Mouse (Mus musculus) myocyte (in vitro differentiated cells): ENCODE measurements around the gene Fchsd2. TPM values are rescaled to one million over a fixed set of nuclear protein-coding genes. Genes with fewer than 3 reads are reported as not detected.

Experiments used
- H3K27me3 ChIP-seq: one replicate; pipeline ENCODE4 v1.6.1; 2011; ENCODE audit not compliant: control insufficient read depth, insufficient read depth, insufficient read length
- H3K36me3 ChIP-seq: one replicate; pipeline ENCODE4 v1.6.1; 2011; ENCODE audit not compliant: control insufficient read depth, insufficient read depth
- H3K4me2 ChIP-seq: one replicate; pipeline ENCODE4 v1.6.1; 2011; ENCODE audit warnings: low read depth, control low read depth
- H3K4me3 ChIP-seq: one replicate; pipeline ENCODE4 v1.5.1; 2011; ENCODE audit warnings: mild to moderate bottlenecking, control low read depth, moderate library complexity
- H3K79me2 ChIP-seq: one replicate; pipeline ENCODE4 v1.6.1; 2011; ENCODE audit not compliant: control insufficient read depth, insufficient read depth
- H3ac ChIP-seq: one replicate; pipeline ENCODE4 v1.6.1; 2011; ENCODE audit not compliant: control insufficient read depth, insufficient read length
- CEBPB ChIP-seq: IDR thresholded peaks from 2 replicates; pipeline ENCODE4 v1.6.1; 2011; ENCODE audit warnings: mild to moderate bottlenecking, moderate library complexity; ENCODE audit not compliant: poor library complexity, insufficient read depth, severe bottlenecking
- E2F4 ChIP-seq: IDR thresholded peaks from one replicate; pipeline ENCODE4 v1.6.1; 2011; ENCODE audit warnings: mild to moderate bottlenecking, control low read depth, moderate library complexity; ENCODE audit not compliant: insufficient read depth
- MAX ChIP-seq: IDR thresholded peaks from one replicate; pipeline ENCODE4 v1.6.1; 2011; ENCODE audit warnings: low read depth, mild to moderate bottlenecking, control low read depth
- MYOD1 ChIP-seq, 3 experiments: IDR thresholded peaks; one replicate each; pipeline ENCODE4 v1.6.1; 2011; ENCODE audit warnings: control low read depth in 2 of 3, low read depth in 2 of 3, mild to moderate bottlenecking in 2 of 3, moderate library complexity in 1 of 3; ENCODE audit not compliant: insufficient read length in 2 of 3, control insufficient read depth in 1 of 3
- MYOG ChIP-seq, 3 experiments: IDR thresholded peaks; one replicate each; pipeline ENCODE4 v1.6.1; 2011; ENCODE audit warnings: control low read depth in 2 of 3, low read depth in 2 of 3, mild to moderate bottlenecking in 2 of 3; ENCODE audit not compliant: insufficient read length in 2 of 3, control insufficient read depth in 1 of 3, insufficient read depth in 1 of 3
- POLR2A ChIP-seq: IDR thresholded peaks from one replicate; pipeline ENCODE4 v1.6.1; 2011; ENCODE audit warnings: low read depth, mild to moderate bottlenecking, control low read depth, moderate library complexity; ENCODE audit not compliant: insufficient read length
- POLR2AphosphoS2 ChIP-seq: IDR thresholded peaks from one replicate; pipeline ENCODE4 v1.6.1; 2011; ENCODE audit warnings: low read depth, control low read depth; ENCODE audit not compliant: insufficient read length
- REST ChIP-seq: IDR thresholded peaks from one replicate; pipeline ENCODE4 v1.6.1; 2011; ENCODE audit warnings: mild to moderate bottlenecking, control low read depth, moderate library complexity; ENCODE audit not compliant: insufficient read depth, insufficient read length
- SRF ChIP-seq: IDR thresholded peaks from one replicate; pipeline ENCODE4 v1.6.1; 2011; ENCODE audit warnings: low read depth; ENCODE audit not compliant: control insufficient read depth, insufficient read length
- TCF12 ChIP-seq: IDR thresholded peaks from one replicate; pipeline ENCODE4 v1.6.1; 2011; ENCODE audit warnings: mild to moderate bottlenecking, control low read depth; ENCODE audit not compliant: poor library complexity, insufficient read depth, severe bottlenecking
- TCF3 ChIP-seq: IDR thresholded peaks from one replicate; pipeline ENCODE4 v1.6.1; 2011; ENCODE audit warnings: low read depth, control low read depth; ENCODE audit not compliant: insufficient read length
- USF1 ChIP-seq: IDR thresholded peaks from one replicate; pipeline ENCODE4 v1.6.1; 2011; ENCODE audit warnings: low read depth, mild to moderate bottlenecking, control low read depth, moderate library complexity
- polyA plus RNA-seq: library from polyadenylated mRNA; unstranded; fragments of >200 nt; fragmentation: generic; extraction: Trizol; gene quantifications from one replicate; pipeline ENCODE4 v1.2.1, GENCODE M21; 2012; ENCODE audit warnings: missing spikeins

Fchsd2 gene
- polyA plus RNA-seq, 1 experiment: 5.7 TPM

DNA sequence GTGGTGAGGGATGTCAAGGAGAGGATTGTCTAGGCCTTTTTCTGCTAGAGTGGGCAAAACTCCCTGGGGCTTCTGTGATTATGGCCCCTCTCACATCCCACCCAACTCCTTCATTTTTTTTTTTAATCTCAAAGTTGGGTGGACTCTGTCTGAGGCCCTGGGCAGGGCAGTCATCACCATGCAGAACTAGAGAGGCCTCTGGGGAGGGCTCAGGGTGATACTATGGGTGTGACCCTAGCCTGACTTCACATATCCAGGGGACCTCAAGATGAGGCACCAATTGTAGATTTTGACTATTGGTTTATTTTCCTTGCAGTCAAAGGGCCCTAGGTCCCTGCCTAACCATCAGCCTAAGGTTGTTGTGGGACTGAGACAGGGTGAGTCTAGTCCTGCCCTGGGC lies 223.0 kb downstream of the Fchsd2 start:
- TF ChIP-seq POLR2AphosphoS2 (no peak), MAX (no peak), TCF12 (no peak), SRF (no peak), TCF3 (no peak), E2F4 (no peak), POLR2A (no peak), CEBPB (no peak), MYOD1 (IDR thresholded peaks at IDR 0.05; ENCODE audit: control insufficient read depth in 1 of 3, insufficient read length in 2 of 3, low read depth in 2 of 3) (no peak), REST (no peak)
- Histone ChIP-seq H3K36me3 (no peaks in the 10 kb centered on the region), H3K4me3 (no peak overlapping the region), H3K79me2 (no peaks in the 10 kb centered on the region), H3K27me3 (no peaks in the 10 kb centered on the region), H3ac (no peak overlapping the region), H3K4me2 (peak overlapping the region; percentile 6)

DNA sequence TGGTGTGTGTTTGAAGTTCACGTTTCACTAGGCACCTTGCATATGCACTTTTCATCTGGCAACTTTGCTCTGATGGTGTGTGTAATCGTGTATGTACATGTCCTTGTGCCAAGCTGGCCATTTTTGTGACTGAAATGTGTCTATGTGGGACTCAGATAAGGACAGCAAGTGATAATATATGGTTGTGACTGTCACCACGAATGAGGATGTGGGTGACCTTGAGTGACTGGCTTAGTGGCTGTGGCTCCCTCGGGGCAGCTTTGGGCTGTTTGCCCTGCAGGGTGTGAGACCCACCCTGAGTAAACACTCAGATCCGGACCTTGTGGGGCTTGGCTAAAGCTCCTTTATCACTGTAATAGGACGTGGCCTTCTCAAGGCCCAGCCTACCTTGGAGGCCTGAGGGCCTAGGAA lies 223.9 kb downstream of the Fchsd2 start:
- Histone ChIP-seq H3K4me3 (no peak overlapping the region), H3K79me2 (no peaks in the 10 kb centered on the region), H3ac (no peak overlapping the region), H3K4me2 (no peak overlapping the region), H3K27me3 (no peaks in the 10 kb centered on the region), H3K36me3 (no peaks in the 10 kb centered on the region)
- TF ChIP-seq MAX (no peak), CEBPB (no peak), E2F4 (no peak), MYOG (IDR thresholded peaks at IDR 0.05; ENCODE audit: control insufficient read depth in 1 of 3, insufficient read depth in 1 of 3, insufficient read length in 2 of 3, low read depth in 2 of 3) (no peak), TCF3 (no peak), MYOD1 (IDR thresholded peaks at IDR 0.05; ENCODE audit: control insufficient read depth in 1 of 3, insufficient read length in 2 of 3, low read depth in 2 of 3) (no peak), USF1 (no peak)

DNA sequence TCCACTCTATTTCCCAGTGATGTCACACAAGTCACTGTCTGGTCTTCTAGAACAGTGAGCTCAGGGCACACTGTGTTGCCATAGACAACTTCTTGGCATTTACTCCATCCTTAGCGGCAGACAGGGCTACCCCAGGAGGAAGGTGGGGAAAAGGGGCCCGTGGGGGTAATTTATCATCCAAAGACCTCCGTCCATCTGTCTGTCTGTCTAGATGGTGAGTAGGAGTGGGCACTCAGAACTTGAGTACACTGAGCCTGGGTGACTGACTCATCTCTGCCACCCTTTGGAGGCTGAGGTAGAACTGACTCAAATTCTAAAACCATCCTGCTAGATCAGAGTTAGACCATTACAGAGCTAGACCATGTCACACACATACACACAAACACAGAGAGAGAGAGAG lies 224.4 kb downstream of the Fchsd2 start, which contains the start of gene Stard10:
Stard10 (plus strand) TSS at position 73 of the 400 bp plus-strand sequence.
- Histone ChIP-seq H3K79me2 (no peaks in the 10 kb centered on the region), H3ac (no peak within 1 kb of the TSS)
- no peak for TF ChIP-seq TCF12

DNA sequence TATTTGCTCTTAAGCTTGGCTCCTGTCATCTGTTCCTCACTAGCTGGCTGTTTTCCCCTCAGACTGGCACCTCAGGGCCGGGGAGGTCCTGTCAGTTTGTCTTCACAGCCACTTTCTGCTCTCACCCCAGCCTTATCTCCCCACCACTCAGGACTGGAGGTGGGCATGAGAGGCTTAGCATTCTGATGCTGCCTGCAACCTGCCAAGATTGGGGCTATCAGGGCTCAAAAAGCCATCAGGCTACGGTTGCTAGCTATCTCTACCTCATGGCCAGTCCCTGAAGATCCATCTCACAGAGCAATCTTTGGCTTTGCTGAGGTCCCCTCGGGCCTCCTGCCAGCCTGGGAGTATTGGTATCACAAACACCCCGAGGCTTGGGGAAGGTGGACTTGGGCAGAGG lies 226.2 kb downstream of the Fchsd2 start:
- no peak overlapping the region for H3K4me3 ChIP-seq
- H3K79me2 ChIP-seq: no peaks in the 10 kb centered on the region
- no peaks in the 10 kb centered on the region for H3K36me3 ChIP-seq
- H3ac ChIP-seq: no peak overlapping the region
- no peak overlapping the region for H3K4me2 ChIP-seq
- TF ChIP-seq MYOG (IDR thresholded peaks at IDR 0.05; ENCODE audit: control insufficient read depth in 1 of 3, insufficient read depth in 1 of 3, insufficient read length in 2 of 3, low read depth in 2 of 3) (no peak), REST (no peak), TCF3 (no peak), CEBPB (no peak), MYOD1 (IDR thresholded peaks at IDR 0.05; ENCODE audit: control insufficient read depth in 1 of 3, insufficient read length in 2 of 3, low read depth in 2 of 3) (no peak), TCF12 (no peak), USF1 (no peak), POLR2AphosphoS2 (no peak), POLR2A (no peak)
- H3K27me3 ChIP-seq: no peaks in the 10 kb centered on the region

More for the DNA sequence above, 224.4 kb downstream of the Fchsd2 start, which contains the start of gene Stard10:
- Histone ChIP-seq H3K36me3 (no peaks in the 10 kb centered on the region), H3K4me3 (no peak within 1 kb of the TSS), H3K4me2 (no peak within 1 kb of the TSS), H3K27me3 (no peaks in the 10 kb centered on the region)

DNA sequence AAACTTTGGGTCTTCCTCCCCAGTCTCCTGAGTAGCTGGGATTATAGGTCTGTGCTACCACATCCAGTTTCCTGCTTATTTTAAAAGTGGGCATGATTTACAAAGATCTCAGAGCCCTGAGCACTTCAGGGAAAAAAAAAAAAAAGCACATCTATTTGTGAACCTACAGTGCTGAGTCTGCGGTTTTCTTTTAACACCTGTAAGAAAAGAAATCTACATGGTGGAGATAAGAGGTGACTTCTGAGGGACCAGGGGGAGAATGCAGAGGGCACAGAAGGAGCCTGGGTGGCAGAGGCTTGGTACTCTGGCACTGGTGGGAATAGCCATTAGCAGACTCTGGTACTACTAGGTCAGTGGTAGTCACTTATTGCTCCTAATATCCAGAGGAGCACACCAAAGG lies 227.1 kb downstream of the Fchsd2 start:
- Histone ChIP-seq H3K27me3 (no peaks in the 10 kb centered on the region), H3K4me3 (no peak overlapping the region), H3K36me3 (no peaks in the 10 kb centered on the region), H3ac (no peak overlapping the region), H3K79me2 (no peaks in the 10 kb centered on the region), H3K4me2 (no peak overlapping the region)
- TF ChIP-seq MYOD1 (IDR thresholded peaks at IDR 0.05; ENCODE audit: control insufficient read depth in 1 of 3, insufficient read length in 2 of 3, low read depth in 2 of 3) (no peak), POLR2A (no peak), MYOG (IDR thresholded peaks at IDR 0.05; ENCODE audit: control insufficient read depth in 1 of 3, insufficient read depth in 1 of 3, insufficient read length in 2 of 3, low read depth in 2 of 3) (no peak), E2F4 (no peak), USF1 (no peak), TCF12 (no peak), MAX (no peak), TCF3 (no peak), SRF (no peak), POLR2AphosphoS2 (no peak), CEBPB (no peak), REST (no peak)
